Mouse (Mus musculus) spleen, postnatal 10 days (tissue): Measurements from ENCODE around the gene Ifit2.
"Not testable (repeated sequence)": the region's sequence is repeated elsewhere in the genome, so short reads cannot be mapped to it uniquely, and the experiment has no call there.

Source experiments
- DNase-seq, 2 experiments: peaks; one replicate each; pipeline ENCODE4 v3.0.0; 2021 to 2022; ENCODE audit warnings: low spot score in 2 of 2

The Ifit2 gene

DNA sequence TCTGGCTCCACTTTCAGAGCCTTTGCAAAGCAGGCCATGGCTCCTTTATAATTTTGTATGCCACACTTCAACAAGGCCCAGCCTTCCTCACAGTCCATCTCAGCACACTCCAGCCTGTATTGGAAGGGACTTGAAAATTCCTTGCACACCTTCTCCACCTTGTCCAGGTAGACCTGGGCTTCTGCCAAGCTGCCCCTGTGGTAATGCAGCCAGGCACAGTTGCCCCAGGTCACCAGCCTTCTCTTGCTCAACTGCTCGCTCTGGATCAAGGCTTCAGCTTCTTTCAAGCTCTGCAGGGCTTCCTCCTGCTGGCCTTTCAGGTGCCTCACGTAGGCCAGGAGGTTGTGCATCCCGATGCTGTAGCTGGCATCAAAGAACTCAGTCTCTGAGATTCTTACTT, 44.0 kb downstream of the Ifit2 start:
- DNase-seq: not testable (repeated sequence)

DNA sequence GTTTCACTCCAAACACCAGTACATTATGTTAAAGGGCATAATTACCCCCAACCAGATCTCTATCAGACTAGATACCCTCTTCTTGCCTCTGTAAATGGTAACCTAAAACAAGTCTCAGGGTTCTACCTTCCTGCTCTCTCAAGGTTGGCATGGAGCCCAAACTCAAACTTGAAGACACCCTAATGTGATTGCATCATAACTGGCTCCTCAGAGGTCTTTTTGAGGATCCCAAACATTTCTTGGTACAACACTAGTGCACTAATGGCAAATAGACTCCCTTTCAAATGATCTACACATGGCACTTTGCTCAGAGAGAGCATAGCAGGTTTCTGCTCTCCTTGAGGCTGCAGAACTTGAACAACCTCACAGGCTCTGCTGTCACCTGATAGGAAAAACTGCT, 46.3 kb downstream of the Ifit2 start:
- DNase-seq: no peak

DNA sequence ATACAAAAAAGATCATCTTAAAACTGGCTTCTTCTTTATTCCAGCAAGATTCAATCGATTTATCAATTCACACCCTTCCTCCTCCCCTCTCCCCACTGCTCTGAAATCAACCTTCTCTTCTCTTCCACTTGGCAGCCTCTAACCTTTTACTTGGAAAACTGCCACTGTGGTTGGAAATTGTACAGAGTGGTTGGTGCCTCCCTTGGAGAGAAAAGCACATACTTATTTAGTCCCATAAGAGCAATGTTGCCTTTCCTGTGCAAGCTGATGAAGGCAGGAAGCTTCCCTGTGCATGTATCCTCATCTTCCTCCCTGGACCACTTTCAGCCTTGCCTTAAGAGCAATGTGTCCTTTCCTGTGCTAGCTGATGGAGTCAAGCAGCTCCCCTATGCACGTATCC, 47.8 kb downstream of the Ifit2 start:
- no peak for DNase-seq

DNA sequence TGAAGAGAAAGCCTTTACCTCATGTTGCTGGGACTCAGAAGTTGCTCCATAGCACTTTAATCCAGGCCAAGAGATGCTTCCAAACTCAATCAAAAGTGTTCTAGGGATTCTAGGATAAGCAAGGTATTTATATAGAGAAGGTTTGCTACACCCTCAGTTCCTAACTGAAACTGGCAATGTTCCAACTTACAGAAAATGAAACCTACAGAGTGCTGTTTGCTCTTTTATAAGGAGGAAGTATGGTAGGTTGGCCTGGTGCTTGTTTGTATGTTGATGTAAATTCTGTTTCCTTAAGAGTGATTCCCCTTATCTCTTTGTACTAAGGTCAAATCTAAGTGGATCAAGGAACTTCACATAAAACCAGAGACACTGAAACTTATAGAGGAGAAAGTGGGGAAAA, 48.8 kb downstream of the Ifit2 start:
- DNase-seq: not testable (repeated sequence)

DNA sequence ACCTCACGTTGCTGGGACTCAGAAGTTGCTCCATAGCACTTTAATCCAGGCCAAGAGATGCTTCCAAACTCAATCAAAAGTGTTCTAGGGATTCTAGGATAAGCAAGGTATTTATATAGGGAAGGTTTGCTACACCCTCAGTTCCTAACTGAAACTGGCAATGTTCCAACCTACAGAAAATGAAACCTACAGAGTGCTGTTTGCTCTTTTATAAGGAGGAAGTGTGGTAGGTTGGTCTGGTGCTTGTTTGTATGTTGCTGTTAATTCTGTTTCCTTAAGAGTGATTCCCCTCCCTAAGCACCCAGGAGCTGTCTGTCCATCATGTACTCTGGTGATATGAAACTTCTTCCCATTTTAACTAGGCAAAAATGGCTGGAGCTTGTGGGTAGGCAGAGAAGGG, 51.4 kb downstream of the Ifit2 start, which contains the start of gene Ifit1bl1:
TSS of gene Ifit1bl1 (minus strand) at position 69 of the 400 bp plus-strand sequence.
- DNase-seq: not testable (repeated sequence)

DNA sequence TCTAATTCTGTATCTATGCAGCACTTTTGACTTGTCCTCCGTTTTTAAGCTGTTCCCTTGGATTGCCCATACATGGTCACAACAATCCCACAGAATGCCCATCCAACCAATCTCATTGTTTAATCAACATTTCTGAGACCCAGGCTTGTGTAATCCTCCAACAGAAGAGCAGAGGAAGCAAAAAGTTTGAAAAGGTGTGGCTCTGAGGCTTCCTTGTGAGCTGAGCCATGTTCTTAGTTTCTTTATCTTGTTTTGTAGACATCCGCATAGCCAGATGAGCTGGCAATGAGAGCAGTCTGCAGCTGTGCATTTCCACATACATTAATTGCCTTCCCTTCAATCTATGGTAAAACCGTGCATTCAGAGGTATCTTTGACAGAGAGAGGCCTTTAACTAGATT, 55.0 kb downstream of the Ifit2 start:
- no peak for DNase-seq

DNA sequence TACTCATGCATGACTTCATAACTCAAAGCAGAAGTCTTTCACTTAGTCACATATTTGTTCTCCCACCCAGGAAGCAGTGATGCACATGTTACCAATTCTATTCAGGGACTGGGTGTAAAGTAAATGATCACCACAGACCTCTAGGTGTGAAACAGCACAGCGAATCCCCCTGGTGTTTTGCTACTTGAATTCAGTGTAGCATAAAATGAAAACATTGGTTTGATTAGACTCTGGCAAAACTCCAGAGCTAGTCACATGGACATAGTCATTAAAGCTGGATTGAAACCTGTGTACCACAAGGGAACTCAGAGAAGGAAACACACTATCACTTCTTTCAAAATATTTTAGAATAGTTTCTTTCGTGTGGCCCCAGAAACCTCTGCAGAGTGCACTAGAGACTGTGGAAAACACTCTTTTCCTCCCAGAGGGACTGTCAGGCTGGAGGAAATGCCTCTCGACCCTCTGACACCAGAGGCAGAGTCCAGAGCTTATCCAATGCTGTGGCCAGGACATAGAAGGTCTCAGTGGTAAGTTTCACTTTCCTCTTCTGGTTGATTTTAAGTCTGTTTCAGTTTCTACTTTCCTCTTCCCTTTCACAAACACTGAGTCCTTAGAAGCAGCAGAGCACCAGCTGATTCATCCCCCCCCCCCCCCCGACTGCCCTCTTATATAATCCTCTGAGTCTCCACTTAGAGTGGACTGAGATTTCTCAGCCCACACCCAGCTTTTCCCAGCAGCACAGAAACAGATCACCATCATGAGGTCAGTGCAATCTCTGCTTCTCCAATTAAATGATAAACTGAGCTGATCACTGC, 57.0 kb downstream of the Ifit2 start, which contains the start of gene Ifit3b:
TSS of gene Ifit3b (plus strand) at position 734 of the 815 bp plus-strand sequence.
- DNase-seq: not testable (repeated sequence)

DNA sequence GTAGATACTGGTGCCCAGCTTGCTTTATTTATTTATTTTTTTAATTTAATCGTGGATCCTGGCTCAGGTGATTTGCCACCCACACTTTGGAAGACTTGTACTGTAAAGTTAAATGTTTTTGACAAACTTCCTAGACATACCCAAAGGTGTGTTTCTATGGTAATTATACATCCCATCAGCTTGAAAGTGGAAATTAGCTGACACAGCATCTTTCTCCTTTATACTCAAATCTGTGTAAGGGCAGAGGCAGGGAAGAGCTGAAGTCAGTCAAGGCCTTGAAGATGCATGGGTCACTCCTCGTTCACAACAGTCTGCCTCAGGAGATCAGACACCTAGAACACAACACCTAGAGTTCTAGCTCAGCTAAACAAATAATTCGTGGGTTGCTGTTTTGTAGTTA, 59.6 kb downstream of the Ifit2 start:
- not testable (repeated sequence) for DNase-seq

DNA sequence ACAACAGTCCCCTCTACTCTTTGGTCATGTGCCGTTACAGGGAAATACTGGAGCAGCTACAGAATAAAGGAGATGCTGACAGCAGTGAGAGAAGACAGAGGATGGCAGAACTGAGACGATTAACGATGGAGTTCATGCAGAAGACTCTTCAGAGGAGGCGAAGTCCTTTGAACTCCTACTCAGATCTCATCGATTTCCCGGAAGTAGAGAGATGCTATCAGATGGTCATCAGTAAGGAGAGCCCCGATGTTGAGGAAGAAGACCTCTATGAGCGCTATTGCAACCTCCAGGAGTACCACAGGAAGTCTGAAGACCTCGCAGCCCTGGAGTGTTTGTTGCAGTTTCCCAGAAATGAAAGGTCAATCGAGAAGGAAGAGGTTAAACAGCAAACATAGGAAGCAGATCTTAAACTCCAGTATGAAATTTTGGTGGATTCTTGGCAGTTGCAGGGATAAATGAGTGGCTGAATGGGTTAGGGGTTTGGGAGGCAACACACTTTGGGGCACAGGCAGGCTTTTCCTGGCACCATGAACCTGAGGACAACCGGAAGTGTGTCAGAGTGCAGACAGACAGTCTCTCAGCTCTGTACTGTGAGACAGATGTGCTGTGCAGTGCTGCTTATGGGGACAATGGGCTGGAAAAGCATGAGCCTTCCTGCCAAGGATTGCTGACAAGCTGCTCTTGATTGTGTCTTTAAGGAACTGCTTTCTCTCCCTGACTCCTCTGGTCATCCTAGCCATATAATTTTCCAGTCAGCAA, 61.9 kb downstream of the Ifit2 start:
- DNase-seq: not testable (repeated sequence)

DNA sequence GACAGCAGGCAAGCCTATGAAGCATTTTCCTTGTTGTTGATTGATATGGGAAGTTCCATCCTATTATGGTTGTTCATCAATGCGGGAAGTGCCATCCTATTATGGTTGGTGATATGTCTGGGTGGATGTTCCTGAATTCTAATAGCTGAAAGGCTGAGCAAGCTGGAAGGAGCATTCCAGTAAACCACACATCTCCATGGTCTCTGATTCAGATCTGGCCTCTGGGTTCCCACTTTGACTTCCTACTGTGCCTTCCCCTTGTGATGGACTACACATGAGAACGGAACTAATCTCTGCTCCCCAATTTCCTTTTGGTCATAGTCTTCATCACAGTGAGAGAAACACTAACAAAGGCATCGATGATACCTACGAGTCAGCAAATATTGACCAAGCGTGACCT, 70.4 kb downstream of the Ifit2 start:
- DNase-seq: no peak

DNA sequence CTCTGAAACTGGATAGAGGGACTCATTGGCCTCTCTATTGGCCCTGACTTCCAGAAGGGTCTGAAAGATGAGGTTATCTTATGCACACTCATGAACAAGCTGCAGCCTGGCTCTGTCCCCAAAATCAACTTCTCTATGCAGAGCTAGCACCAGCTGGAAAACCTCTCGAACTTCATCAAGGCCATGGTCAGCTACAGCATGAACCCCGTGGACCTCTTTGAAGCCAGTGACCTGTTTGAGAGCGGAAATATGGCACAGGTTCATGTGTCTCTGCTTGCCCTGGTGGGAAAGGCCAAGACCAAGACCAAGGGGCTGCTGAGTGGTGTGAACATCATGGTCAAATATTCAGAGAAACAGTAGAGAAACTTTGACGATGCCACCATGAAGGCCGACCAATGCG, 73.3 kb downstream of the Ifit2 start:
- DNase-seq: no peak

DNA sequence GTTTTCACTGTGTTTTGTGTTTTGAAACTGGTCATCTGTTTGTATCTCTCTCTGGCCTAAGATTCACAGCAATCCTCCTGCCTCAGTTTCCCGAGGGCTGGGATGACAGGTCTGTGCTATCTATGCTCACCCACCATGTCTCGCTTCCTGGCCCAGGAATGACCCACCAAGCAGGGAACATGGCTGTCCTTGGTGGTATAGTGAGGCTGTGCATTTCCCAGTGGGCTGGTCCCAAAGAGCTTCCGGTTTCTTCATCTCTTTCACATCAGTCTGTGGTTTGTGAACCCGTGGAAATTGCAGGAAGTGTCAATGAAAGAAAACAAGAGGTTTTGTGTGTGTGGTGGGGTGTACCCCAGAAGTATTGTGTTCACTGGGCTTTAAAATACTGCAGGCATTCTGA, 74.2 kb downstream of the Ifit2 start:
- no peak for DNase-seq
